Mouse (Mus musculus): Measurements from ENCODE around the gene Nrgn.

The Nrgn gene

DNA sequence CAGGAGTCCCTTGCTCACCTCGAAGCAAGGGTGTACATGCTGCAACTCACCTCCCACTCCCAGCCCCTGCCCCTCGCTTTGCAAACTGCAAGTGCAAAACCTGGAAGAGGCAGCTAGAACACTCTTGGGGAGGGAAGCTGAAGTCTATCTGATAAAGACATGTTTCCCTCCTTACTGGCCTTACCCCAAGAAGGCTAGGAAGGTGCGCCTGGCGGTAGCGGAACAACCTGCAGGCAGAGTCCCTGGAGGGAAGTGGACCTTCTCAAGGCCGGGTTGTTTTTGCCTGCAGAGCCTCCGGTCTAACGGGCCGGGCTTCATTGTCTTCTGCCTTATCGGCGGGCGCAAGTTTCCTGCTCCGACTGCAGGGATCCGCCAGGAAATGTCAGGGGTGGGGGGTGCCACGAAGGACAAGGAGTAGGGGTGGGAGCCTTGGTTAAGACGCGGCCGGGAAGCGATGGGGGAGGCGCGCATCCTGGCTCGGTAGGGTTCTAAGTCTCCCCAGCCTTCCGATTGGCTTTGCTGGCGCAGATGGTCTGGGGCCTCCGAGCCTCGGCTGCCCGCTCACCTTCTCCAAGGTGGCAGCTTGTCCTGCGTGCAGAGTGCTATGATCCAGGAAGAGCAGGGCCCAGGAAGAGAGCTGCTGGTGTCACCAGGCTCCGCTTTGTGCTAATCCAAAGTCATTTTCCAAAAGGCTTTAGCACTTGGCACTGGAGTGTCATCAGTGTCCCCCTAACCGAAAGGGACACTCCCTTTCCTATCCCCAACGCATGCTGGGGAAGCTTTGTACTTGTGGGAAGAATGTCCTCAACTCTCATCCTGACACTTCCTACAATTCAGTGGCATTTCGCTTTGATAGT lies 22.4 kb downstream of the Nrgn start:
- DNase-seq (ENCODE audit: low spot score in 2 of 2) = no peak

DNA sequence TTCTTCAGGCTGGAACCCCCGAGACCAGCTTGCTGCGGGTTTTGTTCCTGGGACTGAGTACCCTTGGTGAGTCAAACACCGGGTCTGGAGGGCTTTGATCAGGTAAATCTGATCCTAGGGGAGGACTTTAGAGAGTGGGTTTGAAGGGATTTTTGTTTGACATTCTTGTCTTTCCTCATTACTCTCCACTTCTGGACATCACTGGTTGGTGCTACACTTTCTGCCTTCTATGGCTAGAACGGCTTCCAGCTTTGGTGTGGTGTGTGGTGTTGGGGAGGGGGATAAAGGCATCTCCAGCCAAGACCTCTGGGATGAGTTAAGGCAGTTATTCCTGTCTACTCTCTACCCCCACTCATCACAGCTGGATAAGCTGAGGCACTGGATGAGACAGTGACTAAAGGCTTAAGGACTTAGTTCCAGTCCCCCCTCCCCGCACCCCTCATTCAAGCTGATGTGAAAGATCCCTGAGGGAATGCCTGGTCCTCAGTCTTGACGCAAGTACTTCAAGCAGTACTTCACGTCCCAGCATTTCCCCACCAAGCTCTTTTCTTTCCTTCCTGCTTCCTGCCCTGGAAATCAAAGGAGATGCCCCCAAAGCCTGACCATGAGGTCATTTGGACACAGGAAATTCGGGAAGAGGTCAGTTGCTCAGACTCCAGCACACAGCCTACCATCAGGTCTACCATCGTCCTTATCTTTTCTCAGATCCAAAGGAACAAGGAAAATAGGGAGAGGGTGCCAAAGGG lies 24.3 kb downstream of the Nrgn start:
- no peak for DNase-seq (ENCODE audit: low spot score in 2 of 2)

DNA sequence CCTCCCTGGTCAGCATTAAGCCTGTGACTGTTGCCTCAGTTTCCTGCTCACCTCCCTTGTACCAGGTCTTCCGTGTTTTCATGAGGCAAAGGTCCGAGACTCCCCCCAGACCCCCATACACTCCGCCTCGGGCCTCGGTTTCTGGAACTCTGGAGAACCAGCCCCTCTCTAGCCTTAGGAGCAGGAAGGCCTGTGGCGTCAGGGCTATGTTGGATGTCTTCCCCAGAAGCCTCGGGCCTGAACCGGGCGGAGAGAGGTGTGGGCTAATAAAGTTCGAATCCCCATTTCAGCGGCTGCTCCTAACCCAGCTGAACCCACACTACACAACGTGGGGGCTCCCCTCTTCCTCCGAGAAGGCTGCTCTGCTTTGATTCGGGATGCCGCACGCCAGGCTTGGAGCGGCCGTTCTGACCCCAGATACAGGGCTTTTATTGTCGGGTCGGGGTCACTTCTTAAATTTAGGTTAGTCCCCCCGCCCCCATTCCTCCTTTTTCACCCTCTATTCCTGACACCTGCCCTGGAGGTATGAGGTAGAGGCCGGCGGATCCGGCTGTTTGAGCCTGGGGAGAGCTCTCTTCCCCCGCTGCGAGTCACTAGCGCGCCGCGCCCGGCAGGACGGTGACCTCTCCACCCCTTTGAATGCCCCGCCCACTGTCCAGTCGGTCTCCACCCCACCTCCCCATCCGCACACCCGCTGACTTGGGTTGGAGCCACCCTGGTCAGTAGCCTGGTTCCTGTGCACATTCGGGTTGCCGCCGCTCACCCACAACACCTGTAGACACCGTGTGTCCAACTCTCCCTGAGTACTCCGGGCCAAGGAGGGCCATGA lies 25.1 kb downstream of the Nrgn start, which contains the start of gene Esam:
Gene Esam (plus strand): TSS at position 683 of the 829 bp plus-strand sequence.
- DNase-seq (ENCODE audit: low spot score in 2 of 2) = no peak

DNA sequence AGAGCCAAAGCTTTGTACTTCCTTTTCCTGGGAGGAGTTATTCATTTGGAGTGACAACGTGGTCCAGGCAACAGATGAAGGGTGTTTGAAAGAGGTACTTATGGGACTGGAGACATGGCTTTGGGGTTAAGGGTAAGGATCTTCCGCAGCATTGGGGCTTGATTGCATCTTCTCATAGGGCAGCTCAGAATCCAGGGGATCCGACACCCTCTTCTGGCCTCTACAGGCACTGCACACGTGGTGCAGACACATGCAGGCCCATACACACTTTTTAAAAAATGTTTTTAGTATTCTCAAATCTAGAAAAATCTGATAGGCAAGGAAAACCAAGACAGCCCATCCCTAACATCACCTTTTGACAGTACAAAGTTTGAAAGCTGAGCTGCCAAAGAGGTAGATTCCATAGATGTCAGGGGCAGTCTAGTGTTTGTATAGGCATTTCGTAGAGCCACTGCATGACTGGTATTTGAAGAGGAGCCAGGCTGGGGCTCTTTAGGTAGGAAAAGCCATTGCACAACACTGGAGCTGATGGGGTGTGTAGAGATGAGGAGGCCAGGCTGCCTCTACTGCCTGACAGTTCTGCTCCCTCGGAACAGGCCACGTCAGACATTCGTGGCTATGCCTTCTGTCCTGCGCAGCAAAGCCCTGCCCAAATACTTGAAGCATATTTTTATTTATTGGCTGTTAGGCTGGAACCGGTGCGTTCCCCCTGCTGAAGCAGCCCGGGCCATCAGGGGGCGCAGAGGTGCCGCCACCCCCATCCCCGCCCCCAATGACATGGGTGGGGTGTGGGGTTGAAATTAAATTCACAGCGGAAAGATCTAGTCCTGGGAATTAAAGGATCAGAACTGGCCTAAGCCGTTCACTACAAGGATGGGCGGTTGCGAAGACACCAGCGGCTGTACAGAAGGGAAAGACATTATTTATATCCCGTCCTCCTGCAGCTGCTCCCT lies 26.0 kb downstream of the Nrgn start:
- DNase-seq (ENCODE audit: low spot score in 2 of 2) = no peak

- no peak for DNase-seq (ENCODE audit: low spot score in 2 of 2)
Observed at GRCm38 (mm10) chr9:37525461-37525860, 27.2 kb downstream of the Nrgn start.

- no peak for DNase-seq (ENCODE audit: low spot score in 2 of 2)
Observed at GRCm38 (mm10) chr9:37519995-37520394, 32.7 kb downstream of the Nrgn start.

DNA sequence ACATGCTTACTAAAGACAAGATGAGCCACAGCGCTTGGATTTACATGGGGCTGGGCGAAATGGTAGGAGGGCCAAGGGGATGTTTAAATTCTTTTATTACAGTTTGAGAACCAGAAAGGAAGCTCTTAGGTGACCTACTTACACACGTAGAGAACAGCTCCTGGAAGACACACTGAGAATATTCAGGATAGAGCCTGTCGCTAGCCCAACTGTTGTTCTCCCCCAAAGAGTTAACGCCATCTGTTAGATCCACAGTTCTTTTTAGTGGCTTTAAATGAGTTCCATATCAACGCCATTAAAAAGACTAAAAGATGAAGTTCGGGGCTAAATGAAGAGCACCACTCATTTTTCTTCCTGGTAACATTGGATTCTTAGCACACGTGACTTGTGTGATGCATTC lies 33.7 kb downstream of the Nrgn start:
- no peak for DNase-seq (ENCODE audit: low spot score in 2 of 2)

DNA sequence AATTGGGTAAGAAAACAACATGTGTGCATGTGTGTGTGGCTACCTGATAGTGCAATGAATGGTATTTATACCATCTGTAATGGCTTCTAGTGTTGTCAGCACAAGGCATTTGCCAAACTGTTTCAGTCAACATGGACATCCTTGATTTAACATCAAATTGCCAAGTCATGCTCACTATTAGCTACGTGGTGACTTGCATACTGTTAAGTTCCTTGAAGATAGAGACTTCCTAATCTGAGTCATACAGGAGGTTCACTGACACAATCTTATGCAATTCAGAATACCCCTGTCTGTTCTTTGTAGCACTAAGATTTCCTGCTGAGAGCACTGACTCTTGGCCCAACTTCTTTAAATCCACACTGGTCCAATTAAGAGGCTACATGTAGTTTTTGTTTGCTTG lies 35.2 kb downstream of the Nrgn start:
- no peak for DNase-seq (ENCODE audit: low spot score in 2 of 2)

GRCm38 (mm10) chr9:37514456-37514855 lies 38.2 kb downstream of the Nrgn start:
- no peak for DNase-seq (ENCODE audit: low spot score in 2 of 2)

DNA sequence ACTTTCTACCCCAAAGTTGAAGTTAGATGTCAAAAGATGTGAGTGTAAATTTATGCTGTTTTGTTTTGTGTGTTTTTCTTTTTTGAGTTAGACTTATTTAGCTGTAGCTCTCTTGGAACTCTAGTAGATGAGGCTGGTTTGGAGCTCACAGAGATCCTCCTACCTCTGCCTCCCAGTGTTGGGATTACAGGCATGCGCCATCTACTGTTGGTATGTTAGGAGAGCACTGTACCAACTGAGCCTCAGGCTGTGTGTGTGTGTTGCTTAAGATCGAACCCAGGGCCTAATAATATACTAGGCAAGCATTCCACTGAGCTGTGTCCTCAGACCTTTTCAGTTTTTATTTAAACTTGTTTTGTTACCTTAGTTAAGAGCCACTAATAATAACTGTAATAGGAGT lies 40.6 kb downstream of the Nrgn start:
- DNase-seq (ENCODE audit: low spot score in 2 of 2) = no peak

- DNase-seq (ENCODE audit: low spot score in 2 of 2) = no peak
Observed at GRCm38 (mm10) chr9:37506023-37506422, 46.7 kb downstream of the Nrgn start.

GRCm38 (mm10) chr9:37504348-37504747 lies 48.4 kb downstream of the Nrgn start:
- DNase-seq (ENCODE audit: low spot score in 2 of 2) = no peak

- no peak for DNase-seq (ENCODE audit: low spot score in 2 of 2)
Observed at GRCm38 (mm10) chr9:37501170-37501569, 51.5 kb downstream of the Nrgn start.

- DNase-seq (ENCODE audit: low spot score in 2 of 2) = no peak
Observed at GRCm38 (mm10) chr9:37500201-37500600, 52.5 kb downstream of the Nrgn start.

DNA sequence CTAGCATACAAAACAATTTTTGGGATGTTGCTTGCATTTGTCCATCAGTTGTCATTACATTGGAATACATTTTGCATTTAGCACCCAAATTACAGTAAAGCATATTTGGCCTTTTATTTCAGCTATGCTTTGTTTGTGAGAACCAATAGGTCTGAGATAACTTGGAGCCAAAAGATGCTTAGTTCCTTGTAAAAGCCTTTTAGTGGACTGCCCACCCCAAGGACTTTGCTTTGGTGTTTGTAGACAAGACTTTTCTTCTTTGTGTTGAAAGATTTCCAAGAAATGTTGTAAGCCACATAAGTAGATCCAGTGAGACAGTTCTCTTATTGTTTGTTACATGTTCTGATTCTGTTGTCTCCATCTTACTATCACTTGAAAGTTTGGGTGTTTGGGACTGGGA lies 56.4 kb downstream of the Nrgn start:
- DNase-seq (ENCODE audit: low spot score in 2 of 2) = no peak

- DNase-seq (ENCODE audit: low spot score in 2 of 2) = no peak
Observed at GRCm38 (mm10) chr9:37495761-37496160, 56.9 kb downstream of the Nrgn start.

Data from frontal cortex, postnatal 14 days (tissue).